Mouse (Mus musculus) limb, embryonic 14.5 days (tissue): ENCODE results near the gene Rabep1. TPM values are rescaled to one million over a fixed set of nuclear protein-coding genes. Genes with fewer than 3 reads are reported as not detected.
A peak's percentile ranks its signal among the peaks of the same experiment; 100 is the strongest.

Source experiments
- ATAC-seq: fragments of 200-750 bp; cut with Nextera tagmentation; 2 replicates; pipeline ENCODE4 v1.8.0; 2017; ENCODE audit warnings: low read depth, moderate number of reproducible peaks, moderate TSS enrichment; ENCODE audit not compliant: low FRiP score
- DNase-seq: peaks from one replicate; pipeline ENCODE4 v3.0.0-alpha.2; 2015; ENCODE audit warnings: low spot score
- H3K27ac ChIP-seq: fragments of 300-500 bp; sonication (generic); replicated peaks from 2 replicates; pipeline ENCODE4 v1.5.1; 2014; ENCODE audit warnings: low read depth, mild to moderate bottlenecking, low read length, moderate library complexity, mixed read lengths
- H3K27me3 ChIP-seq: fragments of 300-500 bp; sonication (generic); 2 replicates; pipeline ENCODE4 v1.6.1; 2014; ENCODE audit warnings: low read length, mixed read lengths; ENCODE audit not compliant: control insufficient read depth, insufficient read depth
- H3K36me3 ChIP-seq: fragments of 300-500 bp; sonication (generic); 2 replicates; pipeline ENCODE4 v1.6.1; 2014; ENCODE audit warnings: mild to moderate bottlenecking, low read length, moderate library complexity, mixed read lengths; ENCODE audit not compliant: control insufficient read depth, insufficient read depth
- H3K4me1 ChIP-seq: fragments of 300-500 bp; sonication (generic); 2 replicates; pipeline ENCODE4 v1.6.1; 2014; ENCODE audit warnings: antibody characterized with exemption, low read length, mixed read lengths; ENCODE audit not compliant: control insufficient read depth, insufficient read depth
- H3K4me2 ChIP-seq: fragments of 300-500 bp; sonication (generic); replicated peaks from 2 replicates; pipeline ENCODE4 v1.6.1; 2014; ENCODE audit warnings: low read depth, mild to moderate bottlenecking, low read length, moderate library complexity; ENCODE audit not compliant: severe bottlenecking
- H3K4me3 ChIP-seq: fragments of 300-500 bp; sonication (generic); replicated peaks from 2 replicates; pipeline ENCODE4 v1.5.1; 2014; ENCODE audit warnings: low read length
- H3K9ac ChIP-seq: fragments of 300-500 bp; sonication (generic); 2 replicates; pipeline ENCODE4 v1.6.1; 2014; ENCODE audit warnings: mild to moderate bottlenecking, low read depth, low read length, moderate library complexity; ENCODE audit not compliant: severe bottlenecking
- H3K9me3 ChIP-seq: fragments of 300-500 bp; sonication (generic); 2 replicates; pipeline ENCODE4 v1.6.1; 2016; ENCODE audit warnings: low read length; ENCODE audit not compliant: control insufficient read depth
- POLR2A ChIP-seq: fragments of 200-500 bp; IDR thresholded peaks from 2 replicates; pipeline ENCODE4 v1.8.0; 2012; ENCODE audit warnings: inconsistent platforms, mild to moderate bottlenecking, moderate library complexity, borderline replicate concordance; ENCODE audit not compliant: insufficient read depth, insufficient read length; ENCODE audit errors: extremely low read depth
- WGBS: fragments of 180-500 bp; shearing (Covaris S2); extraction: QIAGEN DNeasy Blood & Tissue Kit; methylation state at CpG from one replicate; pipeline ENCODE4 v1.1.7; 2014; 5-methylcytosine and 5-hydroxymethylcytosine counted together
- polyA plus RNA-seq, 2 experiments: library from polyadenylated mRNA; depleted of rRNA in 1 of 2; stranded (reverse) in 1 of 2; unstranded in 1 of 2; fragments of >200 nt; fragmentation: Nextera tagmentation in 1 of 2; extraction: Ambion mirVana in 1 of 2; gene quantifications; 2 replicates each; pipeline versions ENCODE4 v1.2.1 to v1.2.3; 2012 to 2014

Rabep1 gene
- polyA plus RNA-seq, 2 experiments, result 11.0 to 29.5 TPM

GRCm38 (mm10) chr11:70977293-70977692 is 132.7 kb downstream of the Rabep1 start:
- Histone ChIP-seq H3K27ac (no peak overlapping the region), H3K27me3 (no peaks in the 10 kb centered on the region), H3K4me1 (peaks cover 6% of the 10 kb centered on the region; the same call in 1 of the 2 replicates), H3K4me3 (no peak overlapping the region), H3K9me3 (no peaks in the 10 kb centered on the region), H3K4me2 (no peak overlapping the region), H3K9ac (no peak overlapping the region), H3K36me3 (peaks cover 77% of the 10 kb centered on the region)
- no peak for DNase-seq
- TF ChIP-seq POLR2A, result no peak
- ATAC-seq, result no peak
- 92% methylated on average over 6 of the region's 6 CpGs for WGBS

- ATAC-seq, result no peak
- peaks cover 68% of the 10 kb centered on the region for H3K36me3 ChIP-seq
These were observed 135.7 kb downstream of the Rabep1 start for GRCm38 (mm10) chr11:70980232-70980631.

GRCm38 (mm10) chr11:70980751-70981510 is 136.4 kb downstream of the Rabep1 start:
- no peak overlapping the region for H3K4me2 ChIP-seq
- no peak overlapping the region; the same call in 1 of the 2 replicates for H3K4me3 ChIP-seq
- no peak overlapping the region for H3K9ac ChIP-seq
- DNase-seq (no peak), ATAC-seq (no peak)
- no peaks in the 10 kb centered on the region for H3K27me3 ChIP-seq
- WGBS, result 95% methylated on average over 14 of the region's 14 CpGs
- no peak for TF ChIP-seq POLR2A
- no peaks in the 10 kb centered on the region for H3K9me3 ChIP-seq
- H3K4me1 ChIP-seq, result peaks cover 6% of the 10 kb centered on the region; the same call in 1 of the 2 replicates
- H3K27ac ChIP-seq, result no peak overlapping the region
- peaks cover 68% of the 10 kb centered on the region for H3K36me3 ChIP-seq

More at GRCm38 (mm10) chr11:70980232-70980631, 135.7 kb downstream of the Rabep1 start:
- no peak overlapping the region for H3K4me3 ChIP-seq
- H3K4me1 ChIP-seq, result peaks cover 6% of the 10 kb centered on the region; the same call in 1 of the 2 replicates
- H3K9me3 ChIP-seq, result no peaks in the 10 kb centered on the region
- H3K27ac ChIP-seq, result no peak overlapping the region
- WGBS, result 83% methylated on average over 6 of the region's 6 CpGs
- no peak for DNase-seq
- no peak overlapping the region for H3K4me2 ChIP-seq
- no peak for TF ChIP-seq POLR2A
- no peaks in the 10 kb centered on the region for H3K27me3 ChIP-seq
- H3K9ac ChIP-seq, result no peak overlapping the region

- ATAC-seq, result no peak
- Histone ChIP-seq H3K27ac (no peak overlapping the region), H3K36me3 (peaks cover 69% of the 10 kb centered on the region), H3K4me2 (peak overlapping the region; percentile 80), H3K27me3 (no peaks in the 10 kb centered on the region), H3K4me1 (peaks cover 6% of the 10 kb centered on the region; the same call in 1 of the 2 replicates), H3K4me3 (peak overlapping the region; percentile 90), H3K9me3 (no peaks in the 10 kb centered on the region), H3K9ac (peak overlapping the region; percentile 71)
- 8% methylated on average over 12 of the region's 12 CpGs for WGBS
- no peak for TF ChIP-seq POLR2A
- no peak for DNase-seq
These were observed 137.5 kb downstream of the Rabep1 start for GRCm38 (mm10) chr11:70982030-70982429.

GRCm38 (mm10) chr11:70982557-70983228 is 138.1 kb downstream of the Rabep1 start, which contains the start of gene C1qbp:
Gene C1qbp (minus strand): TSS chr11:70983026.
- H3K4me2 ChIP-seq, result peak within 1 kb of the TSS; percentile 80
- peaks cover 69% of the 10 kb centered on the region for H3K36me3 ChIP-seq
- 0 out of 2 replicates have a peak, but pooled peaks have one; percentile 22 for TF ChIP-seq POLR2A
- H3K4me3 ChIP-seq, result peak within 1 kb of the TSS; percentile 90
- H3K27ac ChIP-seq, result no peak within 1 kb of the TSS
- no peaks in the 10 kb centered on the region for H3K27me3 ChIP-seq
- ATAC-seq (peak; percentile 93), DNase-seq (peak; percentile 88)
- H3K9ac ChIP-seq, result peak within 1 kb of the TSS; percentile 71
- no peaks in the 10 kb centered on the region for H3K9me3 ChIP-seq
- peaks cover 6% of the 10 kb centered on the region; the same call in 1 of the 2 replicates for H3K4me1 ChIP-seq
- WGBS, result under 1% methylated on average over 42 of the region's 64 CpGs

Other genes starting within 250 kb of the Rabep1 start
- not detected in 2 replicates for gene 4930544D05Rik, start 228.9 kb upstream of the Rabep1 start, polyA plus RNA-seq (2012; rRNA removed)
- not detected in 2 replicates for gene 4930544D05Rik, start 228.9 kb upstream of the Rabep1 start, polyA plus RNA-seq (2014; fragmentation: Nextera tagmentation; extraction: Ambion mirVana)
- 0.13 and 0.20 TPM in 2 replicates for gene Chrne, start 225.6 kb upstream of the Rabep1 start, polyA plus RNA-seq (2012; rRNA removed)
- 0.43 TPM in 1 of 2 replicates, not detected in the other for gene Chrne, start 225.6 kb upstream of the Rabep1 start, polyA plus RNA-seq (2014; fragmentation: Nextera tagmentation; extraction: Ambion mirVana)
- gene Gp1ba, start 205.7 kb upstream of the Rabep1 start, polyA plus RNA-seq (2012; rRNA removed), result 0.47 and 0.69 TPM in 2 replicates
- gene Gp1ba, start 205.7 kb upstream of the Rabep1 start, polyA plus RNA-seq (2014; fragmentation: Nextera tagmentation; extraction: Ambion mirVana), result 0.48 and 0.56 TPM in 2 replicates
- gene Rnf167, start 197.5 kb upstream of the Rabep1 start, polyA plus RNA-seq (2012; rRNA removed), result 96.3 and 110 TPM in 2 replicates
- 109 and 119 TPM in 2 replicates for gene Rnf167, start 197.5 kb upstream of the Rabep1 start, polyA plus RNA-seq (2014; fragmentation: Nextera tagmentation; extraction: Ambion mirVana)
- gene Slc25a11, start 197.3 kb upstream of the Rabep1 start, polyA plus RNA-seq (2012; rRNA removed), result 134 and 150 TPM in 2 replicates
- gene Slc25a11, start 197.3 kb upstream of the Rabep1 start, polyA plus RNA-seq (2014; fragmentation: Nextera tagmentation; extraction: Ambion mirVana), result 159 and 163 TPM in 2 replicates
- gene Pfn1, start 190.1 kb upstream of the Rabep1 start, polyA plus RNA-seq (2012; rRNA removed), result 946 and 1,024 TPM in 2 replicates
- gene Pfn1, start 190.1 kb upstream of the Rabep1 start, polyA plus RNA-seq (2014; fragmentation: Nextera tagmentation; extraction: Ambion mirVana), result 1,646 and 1,675 TPM in 2 replicates
- gene Eno3, start 187.6 kb upstream of the Rabep1 start, polyA plus RNA-seq (2012; rRNA removed), result 75.3 and 84.6 TPM in 2 replicates
- 60.3 and 89.9 TPM in 2 replicates for gene Eno3, start 187.6 kb upstream of the Rabep1 start, polyA plus RNA-seq (2014; fragmentation: Nextera tagmentation; extraction: Ambion mirVana)
- gene Spag7, start 175.4 kb upstream of the Rabep1 start, polyA plus RNA-seq (2012; rRNA removed), result 63.3 and 93.7 TPM in 2 replicates
- gene Spag7, start 175.4 kb upstream of the Rabep1 start, polyA plus RNA-seq (2014; fragmentation: Nextera tagmentation; extraction: Ambion mirVana), result 97.0 and 98.1 TPM in 2 replicates
- 20.3 and 26.6 TPM in 2 replicates for gene Camta2, start 156.7 kb upstream of the Rabep1 start, polyA plus RNA-seq (2012; rRNA removed)
- 14.4 and 16.6 TPM in 2 replicates for gene Camta2, start 156.7 kb upstream of the Rabep1 start, polyA plus RNA-seq (2014; fragmentation: Nextera tagmentation; extraction: Ambion mirVana)
- 1.3 TPM in 2 replicates for gene Inca1, start 144.6 kb upstream of the Rabep1 start, polyA plus RNA-seq (2012; rRNA removed)
- 0.81 and 0.93 TPM in 2 replicates for gene Inca1, start 144.6 kb upstream of the Rabep1 start, polyA plus RNA-seq (2014; fragmentation: Nextera tagmentation; extraction: Ambion mirVana)
- gene Kif1c, start 144.2 kb upstream of the Rabep1 start, polyA plus RNA-seq (2012; rRNA removed), result 41.1 and 45.8 TPM in 2 replicates
- gene Kif1c, start 144.2 kb upstream of the Rabep1 start, polyA plus RNA-seq (2014; fragmentation: Nextera tagmentation; extraction: Ambion mirVana), result 14.6 and 16.2 TPM in 2 replicates
- 2.5 and 4.4 TPM in 2 replicates for gene Zfp3, start 80.6 kb upstream of the Rabep1 start, polyA plus RNA-seq (2012; rRNA removed)
- 5.9 and 7.3 TPM in 2 replicates for gene Zfp3, start 80.6 kb upstream of the Rabep1 start, polyA plus RNA-seq (2014; fragmentation: Nextera tagmentation; extraction: Ambion mirVana)
- 0.05 and 0.13 TPM in 2 replicates for gene Scimp, start 32.2 kb upstream of the Rabep1 start, polyA plus RNA-seq (2012; rRNA removed)
- 0.40 and 0.62 TPM in 2 replicates for gene Scimp, start 32.2 kb upstream of the Rabep1 start, polyA plus RNA-seq (2014; fragmentation: Nextera tagmentation; extraction: Ambion mirVana)
- 93.1 and 120 TPM in 2 replicates for gene Nup88, start 125.2 kb downstream of the Rabep1 start, polyA plus RNA-seq (2012; rRNA removed)
- gene Nup88, start 125.2 kb downstream of the Rabep1 start, polyA plus RNA-seq (2014; fragmentation: Nextera tagmentation; extraction: Ambion mirVana), result 115 and 125 TPM in 2 replicates
- gene Rpain, start 125.4 kb downstream of the Rabep1 start, polyA plus RNA-seq (2012; rRNA removed), result 61.2 and 75.0 TPM in 2 replicates
- 70.0 and 78.4 TPM in 2 replicates for gene Rpain, start 125.4 kb downstream of the Rabep1 start, polyA plus RNA-seq (2014; fragmentation: Nextera tagmentation; extraction: Ambion mirVana)
- 149 and 173 TPM in 2 replicates for gene C1qbp, start 138.2 kb downstream of the Rabep1 start, polyA plus RNA-seq (2012; rRNA removed)
- 214 and 221 TPM in 2 replicates for gene C1qbp, start 138.2 kb downstream of the Rabep1 start, polyA plus RNA-seq (2014; fragmentation: Nextera tagmentation; extraction: Ambion mirVana)
- 33.2 and 46.5 TPM in 2 replicates for gene Dhx33, start 159.7 kb downstream of the Rabep1 start, polyA plus RNA-seq (2012; rRNA removed)
- gene Dhx33, start 159.7 kb downstream of the Rabep1 start, polyA plus RNA-seq (2014; fragmentation: Nextera tagmentation; extraction: Ambion mirVana), result 18.6 and 24.8 TPM in 2 replicates
- 15.2 and 23.1 TPM in 2 replicates for gene Mis12, start 174.8 kb downstream of the Rabep1 start, polyA plus RNA-seq (2012; rRNA removed)
- gene Mis12, start 174.8 kb downstream of the Rabep1 start, polyA plus RNA-seq (2014; fragmentation: Nextera tagmentation; extraction: Ambion mirVana), result 30.4 and 32.5 TPM in 2 replicates
- 26.9 and 31.4 TPM in 2 replicates for gene Derl2, start 175.1 kb downstream of the Rabep1 start, polyA plus RNA-seq (2012; rRNA removed)
- gene Derl2, start 175.1 kb downstream of the Rabep1 start, polyA plus RNA-seq (2014; fragmentation: Nextera tagmentation; extraction: Ambion mirVana), result 39.4 and 41.1 TPM in 2 replicates
- gene 6330403K07Rik, start 188.7 kb downstream of the Rabep1 start, polyA plus RNA-seq (2012; rRNA removed), result 165 and 186 TPM in 2 replicates
- 84.5 and 97.9 TPM in 2 replicates for gene 6330403K07Rik, start 188.7 kb downstream of the Rabep1 start, polyA plus RNA-seq (2014; fragmentation: Nextera tagmentation; extraction: Ambion mirVana)